Mouse (Mus musculus) bone marrow macrophage, adult 2 months (primary cell): ENCODE results near the gene St7.

Source experiments
- CTCF ChIP-seq: IDR thresholded peaks from 2 replicates; pipeline ENCODE4 v1.5.1; 2012; ENCODE audit warnings: low read depth, mild to moderate bottlenecking, low read length, moderate library complexity
- POLR2A ChIP-seq: IDR thresholded peaks from 2 replicates; pipeline ENCODE4 v1.6.1; 2012; ENCODE audit warnings: mild to moderate bottlenecking, low read depth, low read length, borderline replicate concordance

GRCm38 (mm10) chr6:17875606-17876005 is 182.9 kb downstream of the St7 start:
- TF ChIP-seq CTCF: no peak
- no peak for TF ChIP-seq POLR2A
